Mouse (Mus musculus) gonadal fat pad, adult 2 months (tissue): Measurements from ENCODE around the gene Itpr1. TPM values are rescaled to one million over a fixed set of nuclear protein-coding genes. Genes with fewer than 3 reads are reported as not detected.

Experiments used
- DNase-seq: peaks from one replicate; pipeline ENCODE4 v3.0.0-alpha.2; 2012; ENCODE audit warnings: low read depth
- polyA plus RNA-seq: library from polyadenylated mRNA; depleted of rRNA; stranded (reverse); fragments of >200 nt; gene quantifications from 2 replicates; pipeline ENCODE4 v1.2.3, GENCODE M21; 2012

Itpr1 gene
- polyA plus RNA-seq, 1 experiment = 20.9 TPM

- no peak for DNase-seq
Observed at GRCm38 (mm10) chr6:108512097-108512496, 299.2 kb downstream of the Itpr1 start.

GRCm38 (mm10) chr6:108512994-108513393 lies 300.1 kb downstream of the Itpr1 start:
- no peak for DNase-seq

GRCm38 (mm10) chr6:108516248-108516647 lies 303.4 kb downstream of the Itpr1 start:
- DNase-seq = no peak

- DNase-seq = no peak
Observed at GRCm38 (mm10) chr6:108517241-108517981, 304.5 kb downstream of the Itpr1 start.

- DNase-seq = no peak
Observed at GRCm38 (mm10) chr6:108517986-108518385, 305.1 kb downstream of the Itpr1 start.

GRCm38 (mm10) chr6:108518552-108518951 lies 305.7 kb downstream of the Itpr1 start:
- DNase-seq = no peak

GRCm38 (mm10) chr6:108519327-108519726 lies 306.4 kb downstream of the Itpr1 start:
- no peak for DNase-seq

GRCm38 (mm10) chr6:108523956-108524616 lies 311.2 kb downstream of the Itpr1 start:
- no peak for DNase-seq

- no peak for DNase-seq
Observed at GRCm38 (mm10) chr6:108524617-108525010, 311.7 kb downstream of the Itpr1 start.

GRCm38 (mm10) chr6:108527560-108527959 lies 314.7 kb downstream of the Itpr1 start:
- DNase-seq = no peak

GRCm38 (mm10) chr6:108527993-108528392 lies 315.1 kb downstream of the Itpr1 start:
- DNase-seq = no peak

- DNase-seq = no peak
Observed at GRCm38 (mm10) chr6:108529150-108529549, 316.3 kb downstream of the Itpr1 start.

- no peak for DNase-seq
Observed at GRCm38 (mm10) chr6:108530781-108531323, 318.0 kb downstream of the Itpr1 start.

- no peak for DNase-seq
Observed at GRCm38 (mm10) chr6:108531324-108532311, 318.7 kb downstream of the Itpr1 start.

GRCm38 (mm10) chr6:108532486-108533179 lies 319.7 kb downstream of the Itpr1 start:
- no peak for DNase-seq

- no peak for DNase-seq
Observed at GRCm38 (mm10) chr6:108534139-108534538, 321.2 kb downstream of the Itpr1 start.

GRCm38 (mm10) chr6:108534596-108534995 lies 321.7 kb downstream of the Itpr1 start:
- no peak for DNase-seq

- no peak for DNase-seq
Observed at GRCm38 (mm10) chr6:108535309-108535708, 322.4 kb downstream of the Itpr1 start.

- DNase-seq = no peak
Observed at GRCm38 (mm10) chr6:108536546-108537317, 323.8 kb downstream of the Itpr1 start.

- no peak for DNase-seq
Observed at GRCm38 (mm10) chr6:108538406-108538805, 325.5 kb downstream of the Itpr1 start.
